Mouse (Mus musculus) MEL (cell line): ENCODE results near the gene Rnf5.

Experiments used
- CTCF ChIP-seq, 3 experiments: IDR thresholded peaks in 2 of 3; conservative IDR thresholded peaks in 1 of 3; 2 replicates each; pipeline ENCODE4 v1.5.1; 2011 to 2012; ENCODE audit warnings: low read length in 3 of 3, low read depth in 2 of 3, mild to moderate bottlenecking in 2 of 3, improper control_type of control experiment in 1 of 3, inconsistent platforms in 1 of 3, mixed read lengths in 1 of 3, moderate library complexity in 1 of 3; ENCODE audit not compliant: control insufficient read depth in 1 of 3, insufficient read depth in 1 of 3, poor library complexity in 1 of 3, severe bottlenecking in 1 of 3
- ELF1 ChIP-seq: IDR thresholded peaks from 2 replicates; pipeline ENCODE4 v1.6.1; 2014; ENCODE audit warnings: low read depth, mild to moderate bottlenecking, inconsistent platforms, low read length, improper control_type of control experiment, moderate library complexity
- EP300 ChIP-seq, 2 experiments: IDR thresholded peaks; 2 replicates each; pipeline ENCODE4 v1.6.1; 2011; ENCODE audit warnings: improper control_type of control experiment in 2 of 2, low read length in 2 of 2, low read depth in 1 of 2, mild to moderate bottlenecking in 1 of 2
- MAFK ChIP-seq: IDR thresholded peaks from 2 replicates; pipeline ENCODE4 v1.6.1; 2011; ENCODE audit warnings: low read depth, mild to moderate bottlenecking, low read length, improper control_type of control experiment, borderline replicate concordance
- POLR2A ChIP-seq, 2 experiments: IDR thresholded peaks; 2 replicates each; pipeline ENCODE4 v1.6.1; 2011 to 2012; ENCODE audit warnings: low read length in 2 of 2, mild to moderate bottlenecking in 2 of 2, control low read depth in 1 of 2, improper control_type of control experiment in 1 of 2, low read depth in 1 of 2, moderate library complexity in 1 of 2; ENCODE audit not compliant: control insufficient read depth in 1 of 2, insufficient read depth in 1 of 2, poor library complexity in 1 of 2
- TAL1 ChIP-seq: IDR thresholded peaks from 2 replicates; pipeline ENCODE4 v1.6.1; 2012; ENCODE audit warnings: mild to moderate bottlenecking, inconsistent platforms, low read length, moderate library complexity, mixed read lengths
- ZKSCAN1 ChIP-seq: IDR thresholded peaks from 2 replicates; pipeline ENCODE4 v1.6.1; 2012; ENCODE audit warnings: low read depth, mild to moderate bottlenecking, inconsistent platforms, low read length, improper control_type of control experiment, moderate library complexity
- ZNF384 ChIP-seq: IDR thresholded peaks from 2 replicates; pipeline ENCODE4 v1.6.1; 2012; ENCODE audit warnings: low read depth, mild to moderate bottlenecking, inconsistent platforms, low read length, improper control_type of control experiment

- TF ChIP-seq POLR2A (IDR thresholded peaks at IDR 0.05; ENCODE audit: control insufficient read depth in 1 of 2, insufficient read depth in 1 of 2, low read depth in 1 of 2, low read length in 2 of 2, poor library complexity in 1 of 2) (no peak), TAL1 (no peak), ZKSCAN1 (no peak), MAFK (no peak), ZNF384 (no peak), CTCF (IDR thresholded peaks at IDR 0.05 in 2 of 3, conservative IDR thresholded peaks at IDR 0.05 in 1 of 3; ENCODE audit: control insufficient read depth in 1 of 3, insufficient read depth in 1 of 3, low read depth in 2 of 3, low read length in 3 of 3, poor library complexity in 1 of 3, severe bottlenecking in 1 of 3) (peak; percentile 20 to 54 (median 21); a peak in 4 of 6 replicates), ELF1 (no peak), EP300 (IDR thresholded peaks at IDR 0.05; ENCODE audit: low read depth in 1 of 2, low read length in 2 of 2) (no peak)
Observed at GRCm38 (mm10) chr17:34623161-34623560, 19.7 kb upstream of the Rnf5 start.
